Mouse (Mus musculus) spleen, adult 2 months (tissue): Measurements from ENCODE around the gene Rell1.

Source experiments
- CTCF ChIP-seq: fragments of 200-500 bp; IDR thresholded peaks from 2 replicates; pipeline ENCODE4 v1.5.1; 2011; ENCODE audit warnings: mild to moderate bottlenecking, inconsistent platforms; ENCODE audit not compliant: insufficient read depth, insufficient read length, insufficient replicate concordance; ENCODE audit errors: extremely low read depth
- POLR2A ChIP-seq: fragments of 200-500 bp; IDR thresholded peaks from 2 replicates; pipeline ENCODE4 v1.6.1; 2011; ENCODE audit warnings: low read depth, low read length, inconsistent platforms

DNA sequence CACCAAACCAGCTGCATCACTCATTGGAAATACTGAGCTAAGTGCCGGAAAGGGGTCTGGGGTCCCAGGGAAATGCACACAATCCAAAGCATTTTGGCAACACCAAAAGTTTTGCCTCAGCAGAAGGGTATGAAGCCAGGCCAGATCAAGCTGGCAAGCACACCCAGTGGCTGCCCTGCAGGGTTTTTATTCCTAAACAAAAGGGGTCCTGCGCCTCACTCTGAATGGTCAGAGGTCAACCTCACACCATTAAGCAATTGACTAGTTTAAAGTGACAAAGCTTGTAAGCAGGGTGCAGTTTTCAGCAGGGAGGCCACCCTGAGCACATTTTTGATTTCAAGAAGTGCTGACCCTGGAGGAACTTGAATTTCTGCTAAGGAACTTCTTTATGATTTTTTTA lies 2.3 kb upstream of the Rell1 start:
- TF ChIP-seq CTCF (no peak), POLR2A (no peak)
